Mouse (Mus musculus) T-cell, adult 2 months (primary cell): Measurements from ENCODE around the gene Krtap28-10.

Source experiments
- DNase-seq: peaks from one replicate; pipeline ENCODE4 v3.0.0; 2022; ENCODE audit warnings: low spot score

Krtap28-10 gene

DNA sequence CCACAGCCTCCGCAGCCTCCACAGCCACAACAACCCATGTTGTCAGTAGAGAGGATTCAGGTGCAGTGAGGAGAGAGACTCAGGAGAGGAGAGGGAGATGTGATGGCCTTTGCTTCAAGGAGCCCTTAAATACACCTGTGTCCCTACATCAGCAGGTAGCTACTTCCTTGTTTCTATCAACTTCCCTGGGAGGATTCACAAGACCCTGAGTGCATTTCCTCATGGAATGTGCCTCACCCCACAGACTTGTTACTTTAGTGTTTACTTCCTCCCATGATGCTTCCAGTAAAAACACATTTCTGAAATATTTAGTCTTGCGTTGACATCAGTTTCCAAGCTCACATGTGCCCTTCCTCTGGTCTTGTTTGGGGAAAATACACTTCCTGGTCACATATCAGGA is at the start of gene Krtap28-10:
Gene Krtap28-10 (minus strand): TSS at position 101 of the 400 bp plus-strand sequence.
- DNase-seq, result no peak

DNA sequence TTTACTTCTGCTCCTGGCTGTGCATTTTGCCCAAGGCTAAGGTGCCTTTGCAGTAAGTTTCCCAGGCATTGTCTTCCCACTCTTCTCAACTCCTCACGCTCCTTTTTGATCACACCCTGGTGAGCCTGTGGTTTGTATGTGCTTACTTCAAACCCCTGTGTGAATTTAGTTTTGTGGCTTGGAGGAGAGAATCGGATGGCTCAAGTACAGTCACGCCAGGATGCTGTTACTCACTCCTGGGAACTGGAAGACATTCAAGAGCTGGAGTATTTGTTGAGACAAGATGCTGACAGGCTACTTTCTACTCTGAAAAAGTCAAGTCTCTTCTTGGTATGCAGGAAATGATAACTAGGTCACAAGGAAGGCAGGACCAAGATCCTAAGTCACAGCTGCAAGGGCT is 49.0 kb upstream of the Krtap28-10 start:
- no peak for DNase-seq

DNA sequence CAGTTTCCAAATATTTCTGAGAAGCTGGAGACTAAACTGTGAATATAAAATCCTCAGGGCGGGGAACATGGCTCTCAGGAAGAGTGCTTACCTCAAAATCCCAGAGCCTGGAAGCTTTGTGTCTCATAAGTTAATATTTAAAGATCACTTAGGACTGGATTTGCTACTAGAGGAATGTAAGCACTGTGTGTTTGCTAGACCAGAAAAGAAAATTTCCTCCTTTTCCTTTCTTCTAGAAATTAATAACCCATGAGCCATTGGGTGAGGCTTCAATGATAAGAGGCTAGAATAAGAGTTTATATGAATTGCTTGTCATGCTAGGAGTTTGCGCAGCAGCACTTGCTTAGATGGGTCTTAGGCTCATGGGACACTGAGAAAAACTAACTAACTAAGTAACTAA is 42.5 kb upstream of the Krtap28-10 start:
- no peak for DNase-seq

DNA sequence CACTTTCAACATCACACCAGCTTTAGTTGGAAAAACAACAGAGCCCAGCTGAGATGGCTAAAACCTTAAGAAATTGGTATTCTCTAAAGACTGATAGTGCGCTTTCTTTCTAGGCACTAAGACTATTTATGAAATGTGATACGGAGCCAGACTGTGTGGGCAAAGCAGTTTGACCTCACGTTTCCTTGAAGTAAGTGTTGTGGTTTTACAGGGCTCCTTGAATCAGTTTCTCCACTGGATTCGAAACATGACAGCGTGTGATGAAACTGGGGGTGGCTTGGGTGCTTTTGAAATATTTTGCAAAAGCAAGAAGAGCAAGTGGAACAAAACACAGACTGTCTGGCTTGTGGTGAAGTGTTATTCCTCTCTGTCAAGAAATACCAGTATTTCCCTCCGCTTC is 34.7 kb upstream of the Krtap28-10 start:
- no peak for DNase-seq

DNA sequence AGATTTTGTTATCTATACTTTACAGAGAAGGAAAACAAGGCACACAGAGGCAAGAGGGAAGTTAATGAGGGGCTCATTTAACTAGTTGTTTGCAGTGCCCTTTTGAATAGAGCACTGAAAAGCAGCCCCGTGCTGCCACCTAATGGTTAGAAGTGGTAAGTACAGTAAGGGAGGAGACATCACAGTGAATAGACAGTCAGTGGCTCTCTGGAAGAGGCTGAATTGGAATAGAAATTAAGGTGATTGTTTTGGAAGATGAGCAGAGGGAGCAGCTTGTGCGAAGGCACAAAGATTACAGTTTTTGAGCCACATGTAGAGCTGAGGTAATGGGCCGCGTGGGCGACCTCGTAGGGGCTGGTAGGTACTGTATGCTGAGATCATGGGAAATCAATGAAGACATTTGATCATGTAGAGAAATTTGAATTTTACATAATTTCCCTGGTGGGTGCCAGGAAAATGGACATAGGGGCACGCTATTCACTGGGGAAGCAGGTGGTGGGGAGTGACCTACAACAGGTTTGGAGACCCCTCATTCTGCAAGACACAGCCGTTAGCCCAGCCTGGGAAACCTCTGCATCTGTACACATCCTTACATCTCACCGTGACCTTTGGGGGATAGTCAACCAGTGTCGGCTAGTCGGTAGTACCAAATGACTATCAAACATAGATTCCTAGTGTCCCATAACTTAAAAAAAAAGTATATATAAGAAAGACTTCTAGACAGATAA is 34.1 kb upstream of the Krtap28-10 start:
- DNase-seq, result peak; percentile 8

DNA sequence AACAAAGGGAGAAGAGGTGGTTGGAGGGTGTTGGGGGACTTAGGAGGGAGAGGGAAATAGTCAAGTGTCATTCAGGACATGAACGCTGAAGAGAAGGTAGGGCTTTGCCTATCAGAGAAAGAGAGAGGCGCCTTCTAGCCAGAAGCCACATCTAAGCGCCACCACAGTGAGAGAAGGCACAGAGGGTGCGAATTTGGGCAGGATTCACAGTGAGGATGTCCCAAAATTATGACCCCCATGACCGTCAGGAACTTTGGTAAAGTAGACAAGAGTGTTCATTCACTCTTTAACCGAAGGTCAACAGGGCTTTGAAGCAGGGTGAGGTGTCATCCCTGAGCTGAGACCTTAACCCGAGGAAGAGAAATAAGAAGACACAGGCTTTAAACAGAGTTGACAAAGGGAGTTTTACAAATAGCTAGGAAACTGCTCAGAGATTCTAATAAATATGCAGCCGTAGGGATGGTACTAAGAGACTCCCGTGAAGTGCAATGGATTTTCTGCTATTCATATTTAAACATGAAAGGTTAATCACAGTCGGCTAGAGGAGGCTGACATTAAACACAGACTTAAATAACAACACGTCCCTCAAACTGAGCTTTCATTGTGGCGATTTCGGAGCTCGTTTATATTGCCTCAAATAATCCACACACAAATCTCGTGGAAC is 33.4 kb upstream of the Krtap28-10 start:
- no peak for DNase-seq

DNA sequence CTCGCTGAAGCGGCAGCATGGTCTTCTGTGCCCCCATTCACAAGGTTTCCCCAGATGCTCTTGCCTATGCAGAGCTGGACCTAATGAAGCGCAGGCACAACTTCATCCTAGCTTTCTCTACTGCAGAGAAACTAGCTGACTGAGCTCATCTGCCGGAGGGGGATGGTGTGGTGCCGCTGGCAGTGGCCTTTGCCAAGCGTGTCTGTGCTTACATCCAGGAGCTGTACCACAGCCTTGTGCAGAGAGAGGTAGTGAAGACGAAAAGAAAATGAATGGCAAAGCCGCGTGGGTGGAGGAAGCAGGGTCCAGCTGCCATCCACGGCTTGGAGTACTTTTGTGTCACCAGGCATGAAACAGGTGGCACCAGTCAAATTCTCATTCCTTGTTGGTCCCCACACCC is 24.9 kb upstream of the Krtap28-10 start:
- no peak for DNase-seq

DNA sequence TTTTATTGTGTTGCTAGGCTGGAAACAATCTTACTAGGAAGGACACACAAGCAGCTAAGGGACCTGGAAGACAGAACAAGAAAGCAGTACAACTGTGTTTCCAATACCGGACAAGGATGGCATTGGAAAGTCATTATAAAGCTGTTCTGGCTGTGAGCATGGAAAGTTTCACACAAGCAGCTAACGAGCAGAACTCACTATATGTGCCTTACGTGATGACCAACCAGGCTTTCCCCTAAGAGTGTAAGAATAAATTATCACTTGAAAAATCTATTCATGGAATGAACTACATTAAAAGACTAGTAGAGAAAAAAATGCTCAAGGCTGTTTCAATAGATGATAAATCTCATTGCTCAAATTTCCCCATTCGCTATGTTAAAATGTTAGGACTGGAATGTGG is 24.3 kb upstream of the Krtap28-10 start:
- no peak for DNase-seq

DNA sequence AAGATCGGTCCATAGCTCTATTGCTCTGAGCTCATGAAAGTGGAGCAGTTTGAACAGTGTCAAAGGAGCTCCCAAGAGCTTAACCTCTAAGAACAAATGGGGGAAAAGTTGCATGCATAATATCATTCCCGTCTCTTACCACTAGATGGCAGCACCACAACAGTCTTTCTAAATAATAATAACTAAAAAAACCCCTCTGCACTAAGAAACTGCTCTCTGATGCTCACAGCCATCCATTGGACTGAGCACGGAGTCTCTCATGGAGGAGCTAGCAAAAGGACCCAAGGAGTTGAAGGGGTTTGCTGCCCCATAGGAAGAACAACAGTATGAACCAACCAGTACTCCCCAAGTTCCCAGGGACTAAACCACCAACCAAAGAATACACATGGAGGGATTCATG is 22.6 kb upstream of the Krtap28-10 start:
- DNase-seq, result no peak

DNA sequence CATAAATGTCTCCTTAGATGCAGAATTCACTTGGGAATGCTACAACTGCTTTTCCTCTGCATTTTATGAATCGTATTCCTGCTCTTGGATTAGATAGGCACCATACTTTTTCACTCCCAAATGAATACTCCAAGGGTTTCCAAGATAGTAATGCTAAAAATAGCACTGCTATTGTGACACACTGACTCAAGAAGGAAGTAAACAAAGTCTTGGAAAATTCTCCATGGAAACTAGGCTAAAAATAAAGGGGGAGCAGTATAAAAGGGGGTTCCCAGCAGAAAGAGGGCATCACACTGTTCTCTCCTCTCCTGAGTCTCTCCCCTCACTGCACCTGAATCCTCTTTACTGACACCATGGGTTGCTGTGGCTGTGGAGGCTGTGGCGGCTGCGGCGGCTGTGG is 18.4 kb upstream of the Krtap28-10 start, which contains the start of gene Krtap28-13:
Gene Krtap28-13 (plus strand): TSS at position 288 of the 400 bp plus-strand sequence.
- DNase-seq, result no peak

DNA sequence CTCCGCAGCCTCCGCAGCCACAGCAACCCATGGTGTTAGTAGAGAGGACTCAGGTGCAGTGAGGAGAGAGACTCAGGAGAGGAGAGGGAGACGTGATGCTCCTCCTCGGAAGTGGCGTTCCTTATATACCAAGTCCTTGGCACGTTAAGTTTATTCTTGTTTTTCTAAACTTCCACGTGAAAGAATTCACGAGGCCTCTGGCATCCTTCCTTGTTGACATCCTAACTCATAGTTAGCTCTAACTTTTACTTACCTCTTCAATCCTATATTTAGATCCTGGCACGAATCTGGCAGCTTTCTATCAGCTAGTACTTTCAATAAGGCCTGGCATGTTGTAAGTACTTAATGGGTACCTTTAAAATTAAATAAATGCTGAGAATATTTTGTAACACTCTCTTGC is 17.0 kb upstream of the Krtap28-10 start, which contains the start of gene A030005K14Rik:
Gene A030005K14Rik (minus strand): TSS at position 101 of the 400 bp plus-strand sequence.
- no peak for DNase-seq

DNA sequence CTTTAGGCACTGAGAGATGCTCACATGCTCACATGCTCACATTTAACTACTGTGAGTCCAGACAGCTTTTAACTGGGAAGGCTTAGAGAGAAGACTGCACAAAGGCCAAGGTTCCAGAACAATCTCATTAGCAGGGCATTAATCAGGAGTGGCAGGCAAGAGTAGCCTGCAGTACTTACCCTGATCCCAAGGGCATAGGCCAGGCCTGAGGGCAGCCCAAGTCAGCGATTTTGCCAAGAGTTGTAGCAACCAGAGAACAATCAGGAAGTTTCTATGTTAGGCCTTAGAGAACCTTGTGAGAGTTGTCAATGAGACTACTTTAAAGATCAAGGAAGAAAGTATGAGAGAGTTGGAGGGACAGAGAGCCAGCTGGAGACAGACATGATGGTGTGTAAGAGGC is 16.2 kb upstream of the Krtap28-10 start:
- DNase-seq, result no peak

DNA sequence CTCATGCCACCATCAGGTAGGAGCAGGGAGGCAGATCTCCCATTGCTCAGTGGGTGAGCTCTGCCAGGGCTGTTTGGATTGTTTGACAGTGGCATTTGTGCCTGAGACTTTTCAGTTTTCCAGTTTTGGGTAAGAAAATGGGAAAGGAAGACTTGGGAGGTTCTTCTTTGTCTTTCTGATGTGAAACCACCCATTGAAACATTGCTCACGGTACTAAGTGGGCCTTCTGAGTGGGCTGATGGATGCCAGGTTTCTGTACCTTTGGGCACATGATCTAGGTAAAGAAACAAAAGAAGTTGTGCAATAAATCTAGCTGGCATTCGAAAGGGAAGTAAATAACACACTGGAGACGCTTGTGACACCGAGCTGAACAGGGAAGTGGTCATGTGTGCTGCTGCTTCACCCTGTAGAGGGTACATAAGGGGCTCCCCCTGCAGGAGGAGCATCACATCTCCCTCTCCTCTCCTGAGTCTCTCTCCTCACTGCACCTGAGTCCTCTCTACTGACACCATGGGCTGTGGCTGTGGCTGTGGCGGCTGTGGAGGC is 2.7 kb upstream of the Krtap28-10 start, which contains the start of gene Gm47969:
Gene Gm47969 (plus strand): TSS at position 51 of the 546 bp plus-strand sequence.
- no peak for DNase-seq

DNA sequence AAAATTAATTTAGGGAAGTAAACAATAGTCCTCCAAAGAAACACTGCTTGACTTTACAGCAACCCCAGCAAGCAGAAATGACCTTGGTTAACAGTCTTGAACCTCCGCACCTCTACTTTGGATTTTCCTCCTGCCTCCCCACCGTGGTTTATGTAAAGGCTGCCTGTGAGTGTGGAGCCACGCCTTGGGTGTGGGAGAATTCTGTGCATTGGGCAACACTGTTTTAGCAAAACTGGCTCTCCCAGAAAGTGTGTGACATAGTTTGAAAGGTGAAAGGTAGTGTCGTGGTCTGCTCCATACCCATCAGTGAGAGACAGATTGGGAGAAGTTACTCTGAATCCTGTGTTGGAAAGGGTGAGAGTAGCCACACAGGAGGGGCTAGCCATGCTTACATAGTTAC is 3.2 kb downstream of the Krtap28-10 start:
- DNase-seq, result no peak

DNA sequence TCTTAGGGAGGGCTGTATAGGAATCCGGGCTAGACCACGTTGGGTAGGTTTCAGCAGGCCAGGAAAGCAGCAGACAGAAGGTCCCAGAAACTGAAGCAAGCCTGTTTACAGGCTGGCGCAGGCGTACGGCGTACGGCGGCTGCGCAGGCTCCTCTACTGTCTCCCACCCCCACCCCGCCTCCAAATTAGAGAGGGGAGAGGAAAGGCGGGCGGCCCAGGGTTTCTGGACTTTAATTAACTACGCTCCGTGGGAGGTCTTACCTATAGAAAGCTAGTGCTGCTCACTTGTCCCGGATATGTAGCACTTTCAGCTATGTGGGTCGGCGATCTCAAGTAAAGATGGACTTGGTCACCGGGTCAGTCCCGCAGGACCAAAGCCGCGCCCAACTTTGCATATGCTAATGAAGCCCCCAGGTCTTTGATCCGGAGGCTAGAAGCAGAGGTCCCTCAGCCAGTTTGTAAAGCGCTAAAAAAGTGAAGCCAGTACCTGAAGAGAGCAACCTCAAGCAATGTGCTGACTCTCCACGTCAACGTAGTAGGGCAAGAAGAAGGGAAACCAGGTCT is 4.1 kb downstream of the Krtap28-10 start, which contains the start of gene Slc19a3:
Gene Slc19a3 (minus strand): TSS at position 340 of the 564 bp plus-strand sequence.
- no peak for DNase-seq

DNA sequence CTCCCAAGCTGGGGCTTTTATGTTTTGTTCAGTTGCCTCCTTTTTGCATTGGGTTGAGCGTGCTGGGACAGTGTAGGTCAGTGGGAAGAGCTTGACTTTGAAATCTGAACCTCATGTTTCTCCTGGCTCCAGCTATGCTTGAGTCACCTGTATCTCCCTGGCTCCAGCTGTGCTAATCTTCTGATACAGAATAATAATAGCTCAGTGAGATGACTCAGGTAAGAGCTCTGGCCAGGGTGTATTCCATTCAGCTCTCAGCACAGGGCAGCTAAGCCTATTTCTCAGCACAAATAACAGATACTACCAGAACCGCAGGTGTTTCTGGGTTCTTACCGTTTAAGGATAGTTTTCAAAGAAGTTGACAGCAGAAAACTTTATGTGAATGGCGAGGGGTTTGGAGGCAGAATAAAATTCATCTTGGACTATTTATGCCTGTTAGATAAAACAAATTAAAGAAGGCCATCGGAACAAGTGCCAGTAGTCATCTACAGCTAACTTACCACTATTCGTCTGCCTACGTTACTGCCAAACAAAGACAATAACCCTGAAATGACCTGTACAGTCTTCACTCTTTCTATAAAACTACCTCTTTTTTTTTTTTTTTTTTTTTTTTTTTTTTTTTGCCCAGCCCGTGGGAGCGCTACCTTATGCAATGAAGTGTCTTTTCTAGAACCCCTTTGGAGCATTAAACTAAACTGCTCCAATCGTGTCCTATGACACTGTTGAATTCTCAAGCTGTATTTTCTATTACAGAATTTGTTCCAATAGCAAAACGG is 5.2 kb downstream of the Krtap28-10 start:
- DNase-seq, result no peak

DNA sequence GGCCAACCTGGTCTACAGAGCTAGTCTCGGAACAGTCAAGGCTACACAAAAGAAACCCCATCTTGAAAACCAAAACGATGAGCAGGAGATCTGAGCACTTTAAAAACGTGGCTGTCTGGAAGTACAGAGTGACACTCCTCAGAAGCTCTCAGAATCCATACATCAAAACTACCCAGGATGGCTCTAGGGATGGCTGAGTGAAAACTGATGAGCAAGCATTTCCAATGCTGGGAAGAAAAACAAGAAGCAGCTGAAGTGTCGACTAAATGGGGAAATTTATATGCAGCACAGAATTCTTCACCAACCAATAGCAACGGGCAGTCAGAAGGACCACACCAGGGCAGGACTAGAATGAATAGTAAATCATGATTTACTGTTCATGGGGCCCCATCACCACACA is 7.8 kb downstream of the Krtap28-10 start:
- no peak for DNase-seq

DNA sequence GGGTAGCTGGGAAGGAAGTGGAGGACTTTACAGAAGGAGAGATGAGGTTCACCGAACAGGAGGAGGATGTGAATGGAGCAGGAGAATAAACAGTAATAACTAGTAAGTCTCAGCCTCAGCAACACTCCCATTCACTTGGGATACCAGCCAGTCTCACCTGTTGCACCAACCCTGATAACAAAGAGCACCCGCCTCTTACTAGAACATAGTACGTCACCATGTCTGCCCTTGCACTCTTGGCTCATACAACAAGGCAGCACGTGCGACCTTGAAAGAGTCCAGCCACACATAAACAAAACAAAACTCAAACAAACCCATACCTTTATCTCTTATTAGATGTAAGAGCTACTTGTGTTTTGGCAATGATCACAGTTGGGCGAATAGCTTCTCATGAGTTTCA is 9.8 kb downstream of the Krtap28-10 start:
- no peak for DNase-seq

DNA sequence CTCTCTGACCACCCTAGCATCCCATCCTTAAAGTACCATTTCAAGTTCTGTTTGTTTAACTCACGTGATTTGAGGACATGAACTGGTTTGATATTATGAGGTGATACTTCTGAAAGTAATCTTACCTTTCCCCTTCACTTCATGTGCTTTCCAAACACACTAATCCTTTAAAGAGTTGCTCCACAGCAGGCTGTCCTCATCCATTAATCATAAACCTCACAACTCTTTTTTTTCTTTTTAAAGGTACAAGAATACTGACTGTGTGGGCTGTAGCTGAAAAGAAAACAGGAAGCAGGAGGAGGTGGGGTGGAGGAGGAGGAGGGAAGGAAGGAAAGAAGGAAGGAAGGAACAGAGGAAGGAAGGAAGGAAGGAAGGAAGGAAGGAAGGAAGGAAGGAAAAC is 10.3 kb downstream of the Krtap28-10 start:
- DNase-seq, result no peak

DNA sequence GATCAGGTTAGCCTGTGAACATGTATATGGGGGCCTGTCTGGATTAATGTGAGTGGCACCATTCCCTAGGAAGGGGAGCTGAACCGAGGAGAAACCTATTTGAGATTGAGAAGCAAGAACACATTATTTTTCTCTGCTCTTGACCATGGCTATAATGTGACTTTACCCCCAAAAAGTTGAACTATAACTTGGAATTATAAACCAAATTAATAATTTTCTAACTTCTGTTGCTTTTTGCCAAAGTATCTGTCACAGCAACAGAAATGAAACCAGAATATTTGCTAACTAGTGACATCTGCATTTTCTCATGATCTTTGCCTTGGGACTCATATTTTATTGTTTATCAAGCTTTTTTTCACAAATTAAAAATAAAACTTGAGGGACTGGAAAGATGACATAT is 25.7 kb downstream of the Krtap28-10 start:
- no peak for DNase-seq

DNA sequence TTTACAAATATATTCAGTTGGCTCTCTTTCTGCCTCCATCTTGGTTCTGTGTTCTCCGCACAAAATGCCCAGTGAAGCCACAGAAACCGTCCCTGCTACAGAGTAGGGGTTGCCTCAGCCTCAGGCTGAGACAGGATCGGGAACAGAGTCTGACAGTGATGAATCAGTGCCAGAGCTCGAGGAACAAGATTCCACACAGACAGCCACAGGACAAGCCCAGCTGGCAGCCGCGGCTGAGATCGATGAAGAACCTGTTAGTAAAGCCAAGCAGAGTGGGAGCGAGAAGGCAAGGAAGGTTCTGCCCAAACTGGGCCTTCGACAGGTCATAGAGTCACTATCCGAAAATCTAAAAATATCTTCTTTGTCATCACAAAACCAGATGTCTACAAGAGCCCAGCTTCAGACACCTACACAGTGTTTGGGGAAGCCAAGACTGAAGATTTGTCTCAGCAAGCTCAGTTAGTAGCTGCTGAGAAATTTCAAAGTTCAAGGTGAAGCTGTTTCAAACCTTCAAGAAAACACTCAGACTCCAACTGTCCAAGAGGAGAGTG is 26.9 kb downstream of the Krtap28-10 start:
- no peak for DNase-seq

DNA sequence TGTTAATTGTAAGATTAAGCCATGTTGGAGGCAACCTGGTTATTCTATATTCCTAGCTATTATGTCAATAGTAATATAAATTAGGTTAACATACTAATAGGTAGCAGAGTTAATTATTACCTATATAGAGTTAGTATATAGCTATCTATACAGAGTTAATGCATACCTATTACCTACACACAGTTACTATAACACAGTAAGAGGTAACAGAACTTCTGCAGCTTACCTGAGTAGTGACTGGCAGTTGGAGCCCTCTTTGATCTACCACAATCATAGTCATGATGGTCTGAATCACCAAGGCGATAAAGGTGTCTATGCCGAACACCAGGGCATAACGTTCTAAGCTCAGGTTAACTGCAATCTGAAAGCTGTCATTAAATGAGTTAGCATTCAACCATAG is 27.8 kb downstream of the Krtap28-10 start:
- DNase-seq, result no peak
